Mouse (Mus musculus): ENCODE data around the gene Adig.
A peak's percentile ranks its signal among the peaks of the same experiment; 100 is the strongest.

The Adig gene

DNA sequence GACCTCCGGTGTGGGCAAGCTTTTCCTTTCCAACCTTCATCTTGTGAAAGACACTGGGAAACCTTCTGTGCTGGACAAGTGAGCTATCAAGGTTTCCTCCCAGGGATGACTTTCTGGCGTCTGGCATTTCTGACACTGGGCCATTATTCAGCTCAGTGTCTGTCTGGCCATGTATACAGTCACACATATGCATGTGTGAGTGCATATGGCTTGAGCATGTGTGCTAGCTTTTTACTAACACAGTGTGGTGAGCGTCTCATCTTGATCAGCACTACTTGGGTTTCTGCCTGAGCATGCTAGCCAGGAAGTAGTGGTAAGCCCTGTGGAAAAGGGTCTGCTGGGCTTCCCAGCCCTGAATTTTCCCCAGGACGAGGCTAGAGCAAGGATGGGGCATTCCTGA lies 38.9 kb downstream of the Adig start:
- no peak for DNase-seq (ENCODE audit: low spot score)

DNA sequence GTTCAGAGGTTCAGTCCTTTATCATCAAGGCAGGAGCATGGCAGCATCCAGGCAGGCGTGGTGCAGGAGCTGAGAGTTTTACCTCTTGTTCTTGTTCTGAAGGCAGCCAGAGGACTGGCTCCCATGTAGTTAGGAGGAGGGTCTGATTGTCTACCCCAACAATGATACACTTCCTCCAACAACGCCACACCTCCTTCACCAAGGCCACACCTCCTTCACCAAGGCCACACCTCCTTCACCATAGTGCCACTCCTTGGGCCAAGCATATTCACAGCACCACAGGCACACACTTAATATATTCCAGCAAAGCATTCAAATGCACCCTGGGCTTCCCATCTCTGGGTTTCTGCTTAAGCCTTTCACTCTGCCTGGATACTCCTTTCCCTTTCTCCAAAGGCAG lies 42.9 kb downstream of the Adig start:
- DNase-seq (ENCODE audit: low spot score): no peak

DNA sequence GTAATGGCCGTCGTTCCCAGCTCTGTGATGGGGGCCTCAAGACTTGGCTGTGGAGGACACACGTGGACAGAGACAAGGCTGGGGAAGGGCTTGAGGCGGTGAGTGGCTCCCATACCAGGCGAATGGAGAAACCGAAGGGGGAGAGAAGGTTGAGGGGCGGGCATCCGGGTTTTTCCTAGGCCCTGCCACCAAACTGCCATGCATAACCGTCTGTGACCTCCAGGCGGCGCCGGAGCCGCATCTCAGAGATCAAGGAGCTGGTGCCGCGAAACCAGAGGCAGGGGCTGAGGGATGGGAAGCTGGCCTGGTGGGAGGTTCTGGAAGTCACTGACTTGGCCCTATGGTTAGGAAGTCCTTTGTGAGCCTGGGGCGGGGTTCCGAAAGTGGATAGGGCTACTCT lies 44.3 kb downstream of the Adig start:
- DNase-seq (ENCODE audit: low spot score): peak; percentile 57

DNA sequence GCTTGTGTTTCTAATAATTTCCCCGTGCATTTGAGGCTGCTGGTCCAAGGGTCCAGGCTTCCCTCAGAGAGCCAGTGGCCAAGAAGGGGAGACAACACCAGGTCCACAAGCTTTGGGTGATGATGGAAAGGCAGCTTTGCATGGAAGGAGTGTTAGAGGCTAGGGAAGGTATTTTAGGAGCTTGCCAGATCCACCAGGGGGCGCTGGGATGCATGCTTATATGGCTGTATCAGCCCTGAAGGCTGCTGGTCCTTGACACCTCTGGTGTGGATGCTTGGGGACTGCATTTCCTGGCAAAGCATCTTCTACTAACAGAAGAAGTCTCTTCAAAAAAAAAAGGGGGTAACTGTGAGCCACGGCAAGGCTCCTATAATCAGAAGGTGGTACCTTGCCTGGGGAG lies 47.7 kb downstream of the Adig start:
- peak; percentile 57 for DNase-seq (ENCODE audit: low spot score)

DNA sequence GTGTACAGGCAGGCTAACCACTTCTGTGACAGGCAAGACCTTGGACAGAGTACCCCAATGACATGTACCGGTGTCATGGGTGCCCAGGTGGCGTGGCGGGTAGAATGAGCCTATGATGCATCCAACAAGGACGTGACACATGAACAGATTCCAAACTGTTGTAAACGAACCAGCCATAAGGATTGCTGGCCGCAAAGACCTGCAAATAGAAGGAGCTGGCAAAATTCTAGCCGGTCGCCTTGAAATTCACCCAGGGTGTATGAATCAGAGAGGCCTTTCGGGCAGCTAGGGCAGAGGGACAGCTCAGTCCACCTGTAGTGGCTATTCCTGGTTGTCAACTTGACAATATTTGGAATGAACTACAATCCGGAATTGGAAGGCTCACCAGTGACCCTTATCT lies 52.0 kb downstream of the Adig start:
- DNase-seq (ENCODE audit: low spot score): no peak

- DNase-seq (ENCODE audit: low spot score): no peak
Observed at GRCm38 (mm10) chr2:158555252-158555651, 52.8 kb downstream of the Adig start.

DNA sequence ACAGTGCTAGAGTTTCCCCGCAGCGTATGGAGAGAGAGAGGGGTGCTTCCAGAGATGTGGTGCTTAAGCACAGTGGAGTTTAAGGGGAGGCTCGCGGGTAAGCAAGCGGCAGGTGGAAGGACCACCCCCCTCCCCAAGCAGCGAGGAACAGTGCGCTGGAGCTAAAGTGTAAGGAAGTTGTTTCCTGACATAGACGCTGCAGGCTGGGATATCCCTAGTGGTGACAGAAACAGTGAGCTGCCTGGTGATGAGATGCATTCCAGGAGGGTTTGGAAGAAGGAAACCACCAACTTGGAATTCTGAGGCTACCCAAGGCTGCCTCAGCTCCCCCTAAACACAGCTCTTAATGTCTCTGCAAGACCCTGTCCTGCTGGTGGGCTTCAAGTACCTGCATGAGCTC lies 53.4 kb downstream of the Adig start:
- no peak for DNase-seq (ENCODE audit: low spot score)

GRCm38 (mm10) chr2:158556225-158556624 lies 53.8 kb downstream of the Adig start:
- peak; percentile 65 for DNase-seq (ENCODE audit: low spot score)

DNA sequence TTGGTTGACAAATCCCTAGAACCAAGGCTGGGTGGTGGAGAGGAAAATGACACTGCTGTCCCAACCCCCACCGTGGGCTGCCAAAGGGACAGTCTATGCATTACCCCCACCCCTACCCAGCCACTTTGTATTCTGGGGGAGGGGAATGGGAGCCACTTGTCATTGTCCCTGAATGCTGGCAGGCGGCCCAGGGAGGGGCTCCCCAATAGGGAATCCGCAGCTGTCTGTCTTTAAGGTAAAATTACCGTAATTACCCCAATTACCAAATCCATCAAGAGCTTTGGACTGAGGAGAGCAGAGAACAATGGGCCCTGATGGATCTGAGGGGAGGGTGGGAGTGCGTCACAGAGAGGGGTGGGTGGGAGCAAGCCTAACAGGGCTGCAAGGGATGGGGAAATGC lies 54.3 kb downstream of the Adig start:
- DNase-seq (ENCODE audit: low spot score): no peak
